ENCODE assay signal across 14 mouse cellular contexts in the genomic region with DNA sequence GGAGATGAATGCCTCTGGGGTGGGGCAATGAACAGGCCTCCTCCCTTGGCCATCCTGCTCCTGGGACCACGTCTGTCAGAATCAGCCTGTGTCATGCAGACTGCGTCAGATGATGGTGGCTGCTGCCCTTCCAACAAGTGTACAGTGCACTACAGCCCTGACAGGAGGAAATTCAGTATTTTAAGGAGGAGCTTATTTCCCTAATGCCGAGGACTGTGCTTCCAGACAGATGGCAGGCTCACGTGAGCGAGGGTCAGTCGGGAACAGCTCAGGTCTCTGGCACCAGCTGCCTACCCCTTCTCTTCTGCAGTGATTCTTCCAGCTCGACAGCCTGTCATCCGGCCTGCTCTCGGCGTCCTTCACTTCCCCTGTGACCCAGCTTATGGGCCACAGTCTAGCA.
A peak's percentile ranks its signal among the peaks of the same experiment; 100 is the strongest.
DNase-seq lines count a peak whose midpoint lies in the region; ATAC-seq and TF ChIP-seq lines count a peak whose summit lies in the region.
"Had no signal": no experiment of that assay in that cellular context is flagged by ENCODE, and none has a peak within 500 bp of the region (broad histone marks: within the 10 kb centered on the region; RNA-seq: fewer than 3 reads in every experiment).

No protein-coding gene starts in this region.

- H3K27ac ChIP-seq in hindbrain, embryonic 13.5 days = peak overlapping the region; percentile 40; the same call in 1 of the 2 replicates
- no peak overlapping the region for H3K27ac ChIP-seq in midbrain, postnatal 0 days (ENCODE audit: low read depth, low read length)
- H3K27ac ChIP-seq in intestine, embryonic 15.5 days = no peak overlapping the region

- no peaks in the 10 kb centered on the region for H3K27me3 ChIP-seq in hindbrain, embryonic 13.5 days
- H3K27me3 ChIP-seq in midbrain, postnatal 0 days (ENCODE audit: insufficient read depth, low read length) = no peaks in the 10 kb centered on the region
- H3K27me3 ChIP-seq in intestine, embryonic 15.5 days (replicated peaks) = no peaks in the 10 kb centered on the region

- WGBS in hindbrain, embryonic 13.5 days = 37% methylated on average over 10 of the region's 10 CpGs
- WGBS in midbrain, postnatal 0 days = 42% methylated on average over 10 of the region's 10 CpGs
- 82% methylated on average over 10 of the region's 10 CpGs for WGBS in intestine, embryonic 15.5 days

- H3K4me1 ChIP-seq in hindbrain, embryonic 13.5 days (replicated peaks) = peaks cover 16% of the 10 kb centered on the region
- no peaks in the 10 kb centered on the region for H3K4me1 ChIP-seq in midbrain, postnatal 0 days (ENCODE audit: insufficient read depth, low read length)
- H3K4me1 ChIP-seq in intestine, embryonic 15.5 days (replicated peaks) = no peaks in the 10 kb centered on the region

- peak; percentile 9 for DNase-seq in cerebellum, adult 11-12 months
- no peak for DNase-seq in cerebellum, adult 9-11 months
- peak; percentile 21 to 35 for DNase-seq in cerebellum, postnatal 25 days
- peak; percentile 74 for DNase-seq in midbrain, postnatal 0 days (ENCODE audit: low spot score)
- no peak for DNase-seq in adrenal gland, adult 2 months
- DNase-seq in lung, postnatal 25 days (ENCODE audit: low spot score) = no peak
- DNase-seq: liver; lung, postnatal 14 days; spleen, adult 18-20 months; thymus, postnatal 14 days had no signal

- peak overlapping the region; percentile 24; the same call in 1 of the 2 replicates for H3K9ac ChIP-seq in hindbrain, embryonic 13.5 days
- H3K9ac ChIP-seq in midbrain, postnatal 0 days (replicated peaks; ENCODE audit: low read length, poor library complexity, severe bottlenecking) = no peak overlapping the region
- no peak overlapping the region for H3K9ac ChIP-seq in intestine, embryonic 15.5 days

- no peak overlapping the region for H3K4me3 ChIP-seq in hindbrain, embryonic 13.5 days
- no peak overlapping the region for H3K4me3 ChIP-seq in midbrain, postnatal 0 days (ENCODE audit: low read depth, low read length)
- H3K4me3 ChIP-seq in intestine, embryonic 15.5 days (replicated peaks) = no peak overlapping the region

- no peak for TF ChIP-seq CTCF in midbrain, postnatal 0 days (IDR thresholded peaks at IDR 0.05)

- H3K36me3 ChIP-seq in hindbrain, embryonic 13.5 days = no peaks in the 10 kb centered on the region
- no peaks in the 10 kb centered on the region for H3K36me3 ChIP-seq in midbrain, postnatal 0 days (ENCODE audit: insufficient read depth, low read length)
- no peaks in the 10 kb centered on the region for H3K36me3 ChIP-seq in intestine, embryonic 15.5 days

- no peaks in the 10 kb centered on the region for H3K9me3 ChIP-seq in hindbrain, embryonic 13.5 days
- no peaks in the 10 kb centered on the region for H3K9me3 ChIP-seq in midbrain, postnatal 0 days (ENCODE audit: low read length)
- H3K9me3 ChIP-seq in intestine, embryonic 15.5 days = no peaks in the 10 kb centered on the region

- peak; percentile 73 for ATAC-seq in hindbrain, embryonic 13.5 days (ENCODE audit: low FRiP score)
- ATAC-seq in midbrain, postnatal 0 days (ENCODE audit: low FRiP score) = peak; percentile 54; the same call in 1 of the 2 replicates
- ATAC-seq in intestine, embryonic 15.5 days = no peak
- ATAC-seq: activated CD4-positive, CD25-positive, alpha-beta regulatory T cell, adult 4 months; inflammation-experienced regulatory T-cells, adult 6 months had no signal

- no peak overlapping the region for H3K4me2 ChIP-seq in hindbrain, embryonic 13.5 days
- H3K4me2 ChIP-seq in midbrain, postnatal 0 days (ENCODE audit: low read depth, low read length, poor library complexity, severe bottlenecking) = no peak overlapping the region
- no peak overlapping the region for H3K4me2 ChIP-seq in intestine, embryonic 15.5 days (replicated peaks)

Comparison
In these comparisons a context has a peak if more than half of its experiments do, and no peak if none do; other contexts are left out.
1. DNase-seq: peak in cerebellum, adult 11-12 months (single experiment), cerebellum, postnatal 25 days (2 of 2) and midbrain, postnatal 0 days (single experiment); none in cerebellum, adult 9-11 months (single experiment), adrenal gland, adult 2 months (single experiment) and lung, postnatal 25 days (single experiment).